Mouse (Mus musculus) brain, adult 2 months (tissue): ENCODE results near the gene Bpifb4.

Experiments
- DNase-seq: peaks from one replicate; pipeline ENCODE4 v3.0.0; 2011; ENCODE audit warnings: low read depth, low spot score

Bpifb4 gene

GRCm38 (mm10) chr2:153937843-153938242 lies at the start of gene Bpifb4:
Gene Bpifb4 (plus strand): TSS chr2:153938212.
- no peak for DNase-seq

GRCm38 (mm10) chr2:153899111-153899510 lies 38.9 kb upstream of the Bpifb4 start:
- peak; percentile 29 for DNase-seq

DNA sequence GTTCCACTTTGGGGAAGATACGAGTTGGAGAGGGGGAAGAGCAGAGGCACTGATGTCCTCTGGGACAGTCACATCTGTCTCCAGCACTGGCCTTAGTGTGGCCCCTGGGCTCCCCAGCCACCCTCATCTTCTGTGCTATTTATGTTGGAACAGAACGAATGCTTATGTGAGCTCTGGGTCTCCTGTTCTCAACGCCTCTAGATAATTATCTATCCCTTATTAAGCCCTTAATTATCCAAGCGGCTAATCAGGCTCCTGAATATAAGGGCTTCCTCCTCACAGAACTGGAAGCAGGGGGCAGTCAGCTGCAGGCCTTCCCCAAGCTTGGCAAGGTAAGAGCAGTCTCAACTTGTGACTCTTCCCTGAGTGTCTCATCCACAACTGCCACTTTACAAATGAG lies 37.9 kb upstream of the Bpifb4 start, which contains the start of gene Bpifb6:
Gene Bpifb6, plus strand, starts transcription at position 301 of the 400 bp plus-strand sequence.
- DNase-seq: no peak

- DNase-seq: peak; percentile 88
Observed at GRCm38 (mm10) chr2:153902726-153903125, 35.3 kb upstream of the Bpifb4 start.

DNA sequence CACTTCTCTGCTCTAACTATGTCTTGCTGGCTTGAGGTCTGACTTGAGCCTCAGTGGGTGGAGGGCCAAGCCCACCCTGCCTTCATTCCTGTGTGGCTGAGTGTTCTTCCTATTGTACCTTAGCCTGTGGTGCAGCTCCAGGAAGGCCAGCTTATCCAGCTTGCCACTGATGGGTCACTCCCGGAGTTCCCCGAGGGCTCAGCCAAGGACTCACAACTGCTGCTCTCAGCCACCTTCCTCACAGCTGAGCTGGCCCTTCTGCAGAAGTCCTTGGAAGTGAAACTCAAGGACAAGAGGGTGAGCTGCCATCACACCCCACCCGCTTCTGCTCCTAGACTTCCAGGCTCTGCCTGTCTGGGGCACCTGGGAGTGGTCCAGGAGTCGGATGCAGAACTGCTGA lies 31.4 kb upstream of the Bpifb4 start:
- no peak for DNase-seq

DNA sequence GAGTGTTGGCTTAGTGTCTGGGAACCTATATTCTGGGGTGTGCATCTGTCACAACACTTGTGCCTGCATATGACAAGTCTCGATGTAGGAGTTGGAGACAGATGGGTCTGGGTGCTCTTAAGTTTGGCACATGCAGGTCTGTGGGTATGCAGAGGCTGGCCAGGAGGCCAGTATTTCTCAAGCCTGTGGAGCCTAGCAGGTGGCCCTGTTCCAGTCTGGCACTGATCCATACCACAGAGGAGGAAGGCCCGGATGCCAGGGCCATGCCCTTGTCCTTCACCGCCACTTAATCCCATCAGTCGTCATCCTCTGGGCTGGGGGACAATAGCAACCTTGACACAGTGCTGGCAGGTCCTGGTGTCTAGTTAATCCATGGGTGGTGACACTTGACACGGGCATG lies 23.9 kb upstream of the Bpifb4 start:
- peak; percentile 76 for DNase-seq

DNA sequence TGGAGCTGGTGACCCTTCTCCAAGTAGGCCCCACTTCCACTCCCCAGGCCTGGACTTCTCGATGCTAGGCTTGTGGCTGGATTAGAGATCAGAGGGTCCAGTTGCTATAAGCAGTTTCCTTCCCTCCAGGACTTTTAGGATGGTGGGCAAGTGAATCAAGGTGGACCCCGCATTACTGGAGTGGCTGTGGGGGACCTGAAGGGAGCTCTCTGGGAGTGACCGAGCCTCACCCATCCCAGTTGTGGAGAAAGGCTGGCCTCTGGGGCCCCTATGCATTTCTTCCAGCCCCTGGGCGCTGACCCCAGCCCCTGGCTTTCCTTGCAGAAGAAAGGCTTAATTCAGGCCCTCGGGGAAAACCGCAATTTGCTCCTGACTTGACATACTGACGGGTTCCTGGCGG lies 20.1 kb upstream of the Bpifb4 start, which contains the start of gene Bpifb3:
Gene Bpifb3, plus strand, starts transcription at position 301 of the 400 bp plus-strand sequence.
- DNase-seq: no peak

- peak; percentile 84 for DNase-seq
Observed at GRCm38 (mm10) chr2:153921246-153921645, 16.8 kb upstream of the Bpifb4 start.

DNA sequence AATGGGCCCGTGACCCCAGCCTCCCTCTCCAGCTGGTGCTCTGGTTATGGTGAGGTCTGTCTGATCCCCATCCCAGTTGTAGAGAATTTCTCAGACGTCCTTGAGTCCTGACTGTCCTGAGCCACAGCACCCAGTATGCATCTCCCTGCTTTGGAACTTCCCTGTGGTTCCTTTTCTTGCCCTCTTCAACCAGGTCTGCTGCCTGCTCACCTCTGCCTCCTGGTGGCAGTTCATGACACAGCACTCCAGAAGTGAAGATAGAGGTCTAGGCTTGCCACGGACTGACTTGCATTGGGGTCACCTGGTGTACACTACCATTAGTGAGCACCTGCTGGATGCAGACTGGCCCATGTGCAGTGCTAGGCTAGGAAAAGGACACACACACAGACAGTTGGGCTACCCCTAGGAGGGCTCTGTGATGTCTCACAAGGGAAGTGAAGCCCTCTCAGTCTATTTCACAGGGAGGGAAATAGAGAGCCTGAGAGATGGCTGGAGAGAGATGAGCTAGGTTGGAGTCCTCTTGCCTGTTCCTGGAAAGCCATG lies 8.1 kb upstream of the Bpifb4 start:
- peak; percentile 50 for DNase-seq

DNA sequence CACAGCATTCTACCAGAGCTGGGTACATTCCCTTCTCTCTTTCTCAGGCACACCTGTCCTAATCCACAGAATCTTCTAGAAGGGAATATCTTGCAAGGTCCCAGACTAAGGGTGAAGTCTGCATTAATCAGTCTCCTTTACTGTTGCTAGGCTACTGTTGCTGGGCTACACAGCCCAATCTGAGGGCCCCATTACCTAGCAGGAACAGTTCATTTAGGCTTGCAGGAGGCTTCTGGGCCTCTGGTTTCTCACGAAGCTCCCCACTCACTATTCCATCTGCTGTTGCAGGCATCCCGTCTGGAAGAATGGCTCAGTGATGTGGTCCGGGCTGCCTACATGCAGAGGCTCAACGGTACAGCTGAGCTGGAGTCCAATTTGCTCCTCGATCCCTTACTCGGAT lies 6.9 kb upstream of the Bpifb4 start:
- peak; percentile 55 for DNase-seq

DNA sequence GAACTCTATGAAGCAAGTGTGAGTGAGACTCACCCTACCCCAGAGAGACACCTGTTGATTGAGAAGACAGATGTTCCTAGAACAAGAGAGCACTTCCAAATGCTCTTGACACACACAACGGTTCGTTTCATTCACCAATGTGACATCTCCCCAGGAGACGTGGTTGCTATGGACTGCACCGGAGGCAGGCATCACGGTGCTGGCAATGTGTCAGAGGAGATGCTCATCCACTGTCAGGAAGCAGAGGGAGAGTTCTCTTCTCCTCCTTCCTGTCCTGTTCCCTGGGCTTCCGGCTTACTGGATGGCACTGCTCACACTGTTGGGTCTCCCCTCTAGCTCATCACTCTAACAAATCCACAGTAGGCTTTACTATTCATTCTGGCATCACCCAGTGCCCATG lies 4.7 kb upstream of the Bpifb4 start:
- DNase-seq: peak; percentile 18

GRCm38 (mm10) chr2:153935348-153935747 lies 2.7 kb upstream of the Bpifb4 start:
- no peak for DNase-seq

GRCm38 (mm10) chr2:153943537-153943936 lies 5.5 kb downstream of the Bpifb4 start:
- peak; percentile 79 for DNase-seq

GRCm38 (mm10) chr2:153944567-153944966 lies 6.6 kb downstream of the Bpifb4 start:
- no peak for DNase-seq

- peak; percentile 78 for DNase-seq
Observed at GRCm38 (mm10) chr2:153952897-153953296, 14.9 kb downstream of the Bpifb4 start.

GRCm38 (mm10) chr2:153953836-153954235 lies 15.8 kb downstream of the Bpifb4 start:
- DNase-seq: peak; percentile 54

DNA sequence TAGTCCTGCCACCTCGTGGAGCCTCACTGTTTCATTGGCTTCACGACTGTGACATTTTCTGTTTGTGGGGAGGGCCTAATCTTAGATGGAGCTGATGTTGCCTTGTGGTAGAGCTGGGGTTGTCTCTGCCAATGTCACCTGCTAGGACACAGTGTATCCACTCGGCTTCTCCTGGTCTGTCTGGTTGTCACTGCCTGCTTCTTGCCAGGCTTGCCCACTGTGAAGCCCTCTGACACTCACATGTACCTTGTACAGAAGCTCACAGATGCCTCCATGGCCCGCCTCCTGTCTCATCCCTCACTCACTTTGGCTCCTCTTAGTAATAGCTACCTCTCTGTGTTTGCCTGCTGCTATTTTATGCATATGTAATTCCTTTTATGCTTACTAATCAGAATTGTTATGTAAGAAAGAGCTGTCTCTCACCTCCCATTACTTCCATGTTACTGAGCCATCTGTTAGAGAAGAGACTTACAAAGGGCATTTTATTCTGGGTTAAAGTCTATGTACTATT lies 24.9 kb downstream of the Bpifb4 start:
- DNase-seq: peak; percentile 91

DNA sequence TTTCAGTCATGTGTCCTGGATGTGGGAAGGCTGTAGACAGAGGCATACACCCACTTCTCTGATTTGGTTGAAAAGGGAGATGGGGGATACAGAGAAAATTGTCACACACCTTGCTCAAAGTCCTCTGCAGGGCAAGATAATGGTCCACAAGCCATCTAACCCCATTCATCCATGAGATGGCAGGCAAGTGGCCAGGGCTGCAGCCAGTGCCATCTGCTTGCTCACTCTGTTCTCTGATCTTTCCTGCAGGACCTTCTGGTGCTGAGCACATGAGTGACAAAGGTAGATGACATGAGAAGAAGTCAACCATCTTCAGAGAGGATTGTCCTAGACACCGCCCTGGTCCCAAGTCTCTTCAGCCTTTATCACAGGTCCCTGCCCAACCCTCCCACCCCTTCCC lies 25.3 kb downstream of the Bpifb4 start:
- peak; percentile 97 for DNase-seq

- peak; percentile 90 for DNase-seq
Observed at GRCm38 (mm10) chr2:153970221-153970620, 32.2 kb downstream of the Bpifb4 start.

- DNase-seq: no peak
Observed at GRCm38 (mm10) chr2:153974582-153974981, 36.6 kb downstream of the Bpifb4 start, which contains the start of gene Bpifa6. Gene Bpifa6 (plus strand): TSS chr2:153974945.

DNA sequence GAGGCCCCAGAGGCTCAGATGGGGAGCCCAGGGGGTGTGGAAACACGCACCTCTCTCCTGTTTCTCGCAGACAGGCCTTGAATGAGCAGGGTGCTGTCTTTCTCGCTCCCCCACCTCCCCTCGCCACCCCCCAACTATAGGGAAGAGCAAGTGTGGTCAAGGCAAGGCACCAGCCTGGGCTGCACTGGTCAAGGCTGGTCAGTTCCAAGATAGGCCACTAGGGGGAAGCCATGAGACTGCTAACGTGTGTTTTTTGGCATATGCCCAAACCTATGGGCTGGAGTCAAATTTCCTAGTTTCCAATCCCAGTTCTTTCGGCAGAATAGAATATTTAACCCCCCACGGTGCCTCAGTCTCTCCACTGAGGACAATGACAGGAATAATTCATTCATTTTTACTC lies 57.8 kb downstream of the Bpifb4 start:
- DNase-seq: peak; percentile 79

GRCm38 (mm10) chr2:154000501-154000900 lies 62.5 kb downstream of the Bpifb4 start:
- DNase-seq: no peak

DNA sequence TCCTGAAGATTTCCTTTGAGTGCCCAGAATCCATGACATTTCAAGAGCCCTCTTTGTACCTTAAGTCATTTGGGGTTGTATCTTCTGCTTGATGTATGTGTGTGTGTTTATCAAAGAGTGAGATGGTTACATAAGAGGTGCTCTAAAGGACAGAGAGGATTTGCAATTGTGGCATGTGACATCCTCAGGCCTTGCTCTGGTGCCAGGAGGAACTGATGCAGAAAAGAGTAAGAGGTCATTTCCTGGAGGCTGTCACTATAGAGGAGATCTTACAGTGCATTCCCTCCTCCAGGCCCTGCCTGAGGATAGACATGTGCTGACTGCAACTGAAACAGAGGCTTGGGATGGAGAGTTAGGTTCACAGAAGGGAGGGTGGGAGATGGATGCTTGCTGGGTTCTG lies 63.0 kb downstream of the Bpifb4 start:
- peak; percentile 3 for DNase-seq

- no peak for DNase-seq
Observed at GRCm38 (mm10) chr2:154004456-154004855, 66.4 kb downstream of the Bpifb4 start.
